Mouse (Mus musculus): ENCODE results near the gene Prlhr. TPM values are rescaled to one million over a fixed set of nuclear protein-coding genes. Genes with fewer than 3 reads are reported as not detected.
A peak's percentile ranks its signal among the peaks of the same experiment; 100 is the strongest.

Prlhr gene
- polyA plus RNA-seq, 1 experiment from 2014 or later: not detected

DNA sequence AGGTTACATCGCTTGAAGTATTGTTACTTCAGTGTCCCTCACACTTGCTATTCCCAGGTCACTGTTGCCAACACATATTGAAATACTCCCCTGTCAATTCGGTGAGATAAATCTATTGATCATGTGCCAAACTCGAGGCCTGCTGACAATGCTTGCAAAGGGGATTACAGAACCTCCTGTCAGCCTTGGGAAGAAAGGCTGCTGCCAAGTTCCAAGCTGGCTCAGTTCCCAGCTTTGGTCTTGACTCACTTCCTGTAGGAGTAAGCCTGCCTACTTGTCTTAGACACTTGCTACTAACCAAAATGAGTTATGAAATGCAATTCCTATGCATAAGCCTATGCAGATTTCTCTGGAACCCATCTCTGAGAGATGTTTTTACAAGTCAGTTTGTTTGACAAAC lies 4.2 kb downstream of the Prlhr start:
- H3K9me3 ChIP-seq: no peaks in the 10 kb centered on the region
- H3K36me3 ChIP-seq: no peaks in the 10 kb centered on the region
- 34% methylated on average over 3 of the region's 3 CpGs for WGBS
- H3K4me3 ChIP-seq: no peak overlapping the region
- peak; percentile 78 for DNase-seq (ENCODE audit: low spot score)
- peaks cover 42% of the 10 kb centered on the region for H3K27me3 ChIP-seq (ENCODE audit: insufficient read depth, poor library complexity, severe bottlenecking)
- peaks cover 11% of the 10 kb centered on the region for H3K4me1 ChIP-seq
- H3K27ac ChIP-seq: no peak overlapping the region

DNA sequence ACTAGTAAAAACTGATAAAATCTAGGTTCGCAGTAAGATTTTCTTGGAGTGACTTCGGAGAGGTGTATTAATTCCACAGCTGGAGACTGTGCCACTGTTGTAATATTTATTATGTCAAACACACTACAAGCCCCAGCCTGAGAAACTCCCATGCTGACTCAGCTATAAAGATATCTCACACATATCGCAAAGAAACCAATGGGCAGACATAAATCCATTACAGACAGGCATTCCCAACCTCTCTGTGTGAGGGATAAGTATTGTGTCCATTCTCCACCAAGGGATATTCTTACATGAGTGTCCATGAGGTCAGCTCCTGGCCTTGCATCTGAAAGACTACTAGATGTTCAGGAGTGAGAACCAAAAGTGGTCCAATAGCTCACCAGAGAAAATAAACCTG lies 4.7 kb downstream of the Prlhr start:
- no peak overlapping the region for H3K27ac ChIP-seq
- no peak for DNase-seq (ENCODE audit: low spot score)
- no peaks in the 10 kb centered on the region for H3K36me3 ChIP-seq
- no peak overlapping the region for H3K4me3 ChIP-seq
- H3K27me3 ChIP-seq (ENCODE audit: insufficient read depth, poor library complexity, severe bottlenecking): peaks cover 37% of the 10 kb centered on the region
- H3K9me3 ChIP-seq: no peaks in the 10 kb centered on the region
- WGBS: 72% methylated on average over 3 of the region's 3 CpGs
- peaks cover 11% of the 10 kb centered on the region for H3K4me1 ChIP-seq

DNA sequence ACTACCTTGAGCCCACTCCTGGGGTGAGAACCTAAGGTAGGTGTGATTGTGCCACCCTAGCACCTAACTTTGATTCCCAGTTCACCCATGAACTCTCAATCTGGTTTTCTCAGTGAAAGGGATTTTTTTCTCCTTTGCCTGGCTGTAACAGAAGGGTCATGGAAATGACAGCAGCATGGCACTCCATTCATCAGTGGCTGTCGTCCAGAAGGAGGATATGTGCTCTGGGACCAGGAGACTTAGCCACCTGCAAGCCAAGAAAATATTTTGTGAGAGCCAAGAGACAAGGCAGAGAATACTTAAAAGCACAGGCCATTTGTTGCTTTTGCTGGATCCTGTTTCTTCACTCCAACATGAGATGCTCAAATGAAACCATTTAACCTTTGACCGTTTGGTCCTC lies 6.6 kb downstream of the Prlhr start:
- Histone ChIP-seq H3K9me3 (no peaks in the 10 kb centered on the region), H3K4me1 (no peaks in the 10 kb centered on the region), H3K36me3 (no peaks in the 10 kb centered on the region), H3K27ac (no peak overlapping the region), H3K27me3 (ENCODE audit: insufficient read depth, poor library complexity, severe bottlenecking) (peaks cover 17% of the 10 kb centered on the region), H3K4me3 (no peak overlapping the region)
- 74% methylated on average over 2 of the region's 2 CpGs for WGBS
- DNase-seq (ENCODE audit: low spot score): no peak

DNA sequence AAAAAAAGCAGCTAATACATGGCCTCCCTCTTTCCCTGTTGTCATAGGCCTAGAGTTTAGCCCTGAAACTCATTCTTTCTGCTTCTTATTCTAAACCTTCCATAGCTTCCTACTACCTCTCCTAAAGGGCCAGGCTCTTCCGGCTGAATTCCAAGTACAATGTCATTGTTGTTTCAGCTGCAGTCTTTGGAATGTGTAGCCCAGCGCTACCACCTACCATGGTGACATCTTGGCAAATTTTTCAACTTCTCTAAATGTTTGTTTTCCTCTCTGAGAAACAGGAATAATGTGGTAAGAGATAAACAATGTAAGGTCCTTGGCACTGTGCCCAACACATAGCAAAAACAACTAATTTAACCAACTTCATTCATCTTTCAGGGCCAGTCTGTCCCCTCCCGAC lies 8.4 kb downstream of the Prlhr start:
- no peak for DNase-seq (ENCODE audit: low spot score)
- Histone ChIP-seq H3K4me1 (no peaks in the 10 kb centered on the region), H3K9me3 (no peaks in the 10 kb centered on the region), H3K36me3 (no peaks in the 10 kb centered on the region), H3K27ac (no peak overlapping the region), H3K4me3 (no peak overlapping the region), H3K27me3 (ENCODE audit: insufficient read depth, poor library complexity, severe bottlenecking) (no peaks in the 10 kb centered on the region)
- 51% methylated on average over 3 of the region's 3 CpGs for WGBS

DNA sequence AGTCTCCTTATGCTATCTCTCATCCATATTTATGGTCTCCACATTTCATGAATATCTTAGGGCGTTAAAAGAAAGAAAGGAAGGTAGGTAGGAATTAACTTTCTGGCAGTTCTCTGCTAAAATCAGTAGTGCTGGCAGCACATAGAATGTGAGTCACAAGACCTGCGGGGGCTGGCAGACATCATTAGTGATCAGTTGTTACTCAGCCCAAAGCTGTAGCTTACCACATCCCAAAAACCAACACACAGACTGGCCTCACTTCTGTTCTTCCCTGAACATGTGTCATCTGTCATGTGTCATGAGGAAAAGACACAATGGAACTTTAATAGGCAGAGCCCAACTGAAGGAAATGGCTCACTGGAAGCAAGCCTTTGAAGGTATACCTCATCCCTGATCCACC lies 9.0 kb downstream of the Prlhr start:
- Histone ChIP-seq H3K27me3 (ENCODE audit: insufficient read depth, poor library complexity, severe bottlenecking) (no peaks in the 10 kb centered on the region), H3K36me3 (no peaks in the 10 kb centered on the region), H3K9me3 (no peaks in the 10 kb centered on the region), H3K27ac (no peak overlapping the region), H3K4me1 (no peaks in the 10 kb centered on the region), H3K4me3 (no peak overlapping the region)
- DNase-seq (ENCODE audit: low spot score): no peak
- WGBS: 83% methylated on average over 2 of the region's 2 CpGs

DNA sequence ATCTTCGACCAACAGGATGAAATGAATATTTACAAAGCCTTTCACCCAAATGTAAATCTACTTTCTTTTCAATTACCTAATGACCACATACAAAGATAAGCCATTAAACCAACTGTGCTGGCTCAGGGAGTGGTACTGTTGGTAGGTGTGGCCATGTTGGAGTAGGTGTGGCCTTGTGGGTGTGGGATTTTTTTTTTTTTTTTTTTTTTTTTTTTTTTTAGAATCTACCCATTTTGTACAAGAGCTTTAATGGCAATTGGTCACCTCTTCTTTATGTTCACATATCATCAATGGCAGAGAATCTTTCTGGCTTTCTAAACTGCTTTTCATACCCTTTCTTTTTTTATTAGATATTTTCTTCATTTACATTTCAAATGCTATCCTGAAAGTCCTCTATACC lies 12.3 kb downstream of the Prlhr start:
- H3K4me1 ChIP-seq: no peaks in the 10 kb centered on the region
- no peaks in the 10 kb centered on the region for H3K9me3 ChIP-seq
- no peak overlapping the region for H3K4me3 ChIP-seq
- no peak for DNase-seq (ENCODE audit: low spot score)
- no peak overlapping the region for H3K27ac ChIP-seq
- 84% methylated on average over 1 of the region's 1 CpGs for WGBS
- no peaks in the 10 kb centered on the region for H3K36me3 ChIP-seq
- no peaks in the 10 kb centered on the region for H3K27me3 ChIP-seq (ENCODE audit: insufficient read depth, poor library complexity, severe bottlenecking)

DNA sequence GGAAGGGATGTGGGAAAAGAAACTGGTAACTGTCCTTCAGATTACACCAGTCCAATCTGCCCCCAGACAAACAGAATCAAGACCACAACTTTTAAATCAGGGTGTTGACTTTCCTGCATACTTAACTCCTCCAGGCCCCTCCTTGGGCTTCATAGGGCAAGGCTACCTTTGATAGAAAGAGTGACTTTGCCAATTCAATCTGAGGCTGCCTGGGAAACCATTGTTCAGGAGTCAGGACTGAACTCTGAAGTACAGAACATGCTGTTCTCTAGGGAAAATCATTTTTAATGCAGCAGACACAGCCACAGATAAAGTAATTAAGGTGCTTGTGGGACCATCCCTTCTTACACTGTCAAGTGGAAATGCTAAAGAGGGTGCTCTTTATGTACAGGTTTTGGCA lies 27.6 kb downstream of the Prlhr start:
- Histone ChIP-seq H3K9me3 (no peaks in the 10 kb centered on the region), H3K27ac (no peak overlapping the region), H3K4me1 (no peaks in the 10 kb centered on the region), H3K36me3 (no peaks in the 10 kb centered on the region), H3K4me3 (no peak overlapping the region), H3K27me3 (ENCODE audit: insufficient read depth, poor library complexity, severe bottlenecking) (no peaks in the 10 kb centered on the region)
- DNase-seq (ENCODE audit: low spot score): no peak

DNA sequence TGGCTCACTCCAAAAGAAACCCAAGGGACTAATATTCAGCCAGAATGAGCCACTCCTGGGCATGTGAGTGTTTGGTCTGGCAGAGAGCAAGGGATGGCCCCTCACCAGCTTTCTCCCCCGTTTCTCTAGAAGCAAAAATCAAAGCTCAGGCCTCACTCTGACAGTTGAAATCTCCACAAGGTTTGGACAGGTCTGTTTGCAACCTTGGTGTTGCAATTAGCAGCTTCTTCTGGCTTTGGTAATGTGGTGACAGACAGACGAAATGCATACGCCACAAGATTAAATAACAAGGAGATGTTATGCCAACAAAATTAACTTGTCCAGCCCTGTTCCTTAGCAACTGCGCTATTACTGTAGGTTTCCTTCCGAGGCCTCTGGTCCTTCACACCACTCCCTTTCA lies 28.0 kb downstream of the Prlhr start:
- no peak for DNase-seq (ENCODE audit: low spot score)
- Histone ChIP-seq H3K9me3 (no peaks in the 10 kb centered on the region), H3K27me3 (ENCODE audit: insufficient read depth, poor library complexity, severe bottlenecking) (no peaks in the 10 kb centered on the region), H3K4me3 (no peak overlapping the region), H3K4me1 (no peaks in the 10 kb centered on the region), H3K36me3 (no peaks in the 10 kb centered on the region), H3K27ac (no peak overlapping the region)
- 55% methylated on average over 5 of the region's 5 CpGs for WGBS

DNA sequence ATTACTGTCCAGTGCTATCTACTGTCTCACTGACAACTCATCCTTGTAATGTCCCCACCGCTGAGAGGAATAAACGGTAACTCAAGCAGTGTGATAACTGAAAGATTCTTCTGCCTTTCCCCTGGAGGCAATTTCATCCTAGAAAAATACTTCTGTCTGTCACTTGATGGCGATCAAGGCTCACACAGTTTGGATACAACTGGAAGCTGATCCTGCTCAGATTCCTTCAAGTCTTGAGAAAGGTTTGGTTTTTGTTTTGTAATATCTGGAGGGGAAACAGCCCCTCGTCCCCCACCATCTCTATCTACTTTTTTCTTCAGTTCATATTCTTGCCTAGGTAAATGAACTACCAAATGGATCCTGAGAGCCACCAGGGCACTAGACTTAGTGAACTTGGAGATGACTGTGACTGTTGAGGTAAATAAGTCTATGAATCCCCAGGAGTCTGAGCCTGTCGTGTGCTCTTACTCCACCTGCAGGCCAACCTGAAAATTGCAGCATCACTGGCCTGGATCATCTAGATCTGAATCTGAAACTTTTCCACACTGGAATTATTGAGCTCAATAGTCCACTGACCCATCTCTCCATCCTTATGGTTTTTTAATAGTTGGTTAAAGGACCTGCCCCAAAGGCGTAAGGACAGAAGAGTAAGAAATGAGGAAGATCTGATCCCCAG lies 30.4 kb downstream of the Prlhr start:
- Histone ChIP-seq H3K4me1 (no peaks in the 10 kb centered on the region), H3K27ac (no peak overlapping the region), H3K9me3 (no peaks in the 10 kb centered on the region), H3K4me3 (no peak overlapping the region), H3K36me3 (no peaks in the 10 kb centered on the region), H3K27me3 (ENCODE audit: insufficient read depth, poor library complexity, severe bottlenecking) (no peaks in the 10 kb centered on the region)
- no peak for DNase-seq (ENCODE audit: low spot score)
- 50% methylated on average over 6 of the region's 6 CpGs for WGBS

DNA sequence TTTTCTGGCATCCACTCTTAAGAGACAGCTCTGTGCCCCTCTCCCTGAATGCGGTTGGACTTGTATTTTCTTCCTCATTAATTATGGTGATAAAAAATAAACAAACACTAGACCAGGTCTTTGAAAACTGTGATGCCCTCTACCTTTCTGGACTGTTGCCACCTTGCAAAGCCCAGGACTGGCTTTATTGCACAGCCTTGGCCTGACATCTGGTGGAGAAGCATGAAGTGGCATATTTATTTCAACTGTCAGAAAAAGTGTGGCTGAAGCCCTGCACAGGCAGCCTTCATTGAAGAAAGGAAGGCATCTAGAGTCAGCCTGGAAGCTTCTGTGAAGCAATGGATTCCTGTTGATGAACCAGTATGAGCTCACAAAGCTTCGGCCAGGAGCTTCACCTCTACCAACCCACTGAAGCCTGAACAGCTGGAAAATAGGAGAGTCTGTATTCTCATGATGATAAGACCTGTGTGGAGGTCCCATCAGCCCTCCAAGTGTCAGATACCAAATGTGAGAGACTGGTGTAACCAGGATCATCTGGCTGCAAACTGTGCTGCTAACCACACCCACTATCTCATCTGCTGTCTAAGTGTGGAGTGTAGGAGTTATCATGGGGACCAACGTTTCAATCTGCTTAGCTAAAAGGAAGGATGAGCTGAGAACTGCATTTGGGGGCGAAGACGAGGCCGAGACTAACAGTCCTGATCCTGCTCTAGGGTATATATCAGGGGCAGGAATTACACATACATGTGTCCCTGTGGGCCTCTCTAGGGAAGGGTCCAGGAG lies 35.6 kb downstream of the Prlhr start:
- no peak for DNase-seq (ENCODE audit: low spot score)
- WGBS: 83% methylated on average over 6 of the region's 6 CpGs

DNA sequence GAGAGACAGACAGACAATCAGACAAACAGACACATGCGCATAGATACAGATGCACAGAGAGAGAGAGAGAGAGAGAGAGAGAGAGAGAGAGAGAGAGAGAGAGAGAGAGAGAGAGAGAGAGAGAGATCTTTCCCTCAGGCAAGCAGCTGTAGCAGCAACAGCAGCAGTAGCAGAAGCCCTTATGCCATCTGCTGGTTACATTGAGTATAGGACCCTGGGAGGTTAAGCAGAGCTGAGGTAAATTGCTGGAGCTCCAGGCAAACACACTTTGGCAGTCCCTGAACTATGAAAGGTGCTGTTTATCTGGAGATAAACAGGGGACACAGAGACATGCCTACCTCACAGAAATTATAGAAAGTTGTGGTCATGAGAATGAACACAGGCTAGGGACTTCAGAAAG lies 50.5 kb downstream of the Prlhr start:
- Histone ChIP-seq H3K27ac (no peak overlapping the region), H3K27me3 (ENCODE audit: insufficient read depth, poor library complexity, severe bottlenecking) (no peaks in the 10 kb centered on the region), H3K36me3 (no peaks in the 10 kb centered on the region), H3K4me3 (no peak overlapping the region), H3K4me1 (no peaks in the 10 kb centered on the region), H3K9me3 (no peaks in the 10 kb centered on the region)
- no peak for DNase-seq (ENCODE audit: low spot score)
- 50% methylated on average over 1 of the region's 1 CpGs for WGBS

More for the DNA sequence above, 35.6 kb downstream of the Prlhr start:
- Histone ChIP-seq H3K4me1 (no peaks in the 10 kb centered on the region), H3K9me3 (no peaks in the 10 kb centered on the region), H3K27ac (no peak overlapping the region), H3K4me3 (no peak overlapping the region), H3K36me3 (no peaks in the 10 kb centered on the region), H3K27me3 (ENCODE audit: insufficient read depth, poor library complexity, severe bottlenecking) (no peaks in the 10 kb centered on the region)
